Mouse (Mus musculus) embryonic facial prominence, embryonic 14.5 days (tissue): ENCODE data around the gene Gstm6. TPM values are rescaled to one million over a fixed set of nuclear protein-coding genes. Genes with fewer than 3 reads are reported as not detected.
"Not testable (repeated sequence)": the region's sequence is repeated elsewhere in the genome, so short reads cannot be mapped to it uniquely, and the experiment has no call there.

Source experiments
- ATAC-seq: fragments of 200-750 bp; cut with Nextera tagmentation; 2 replicates; pipeline ENCODE4 v1.8.0; 2017; ENCODE audit warnings: low read depth, moderate number of reproducible peaks, moderate TSS enrichment
- DNase-seq: peaks from one replicate; pipeline ENCODE4 v3.0.0-alpha.2; 2015; ENCODE audit warnings: low spot score
- H3K27ac ChIP-seq: fragments of 300-500 bp; sonication (generic); replicated peaks from 2 replicates; pipeline ENCODE4 v1.5.1; 2014; ENCODE audit warnings: low read depth, mild to moderate bottlenecking, low read length, moderate library complexity
- H3K27me3 ChIP-seq: fragments of 300-500 bp; sonication (generic); replicated peaks from 2 replicates; pipeline ENCODE4 v1.6.1; 2014; ENCODE audit warnings: low read length; ENCODE audit not compliant: control insufficient read depth, insufficient read depth
- H3K36me3 ChIP-seq: fragments of 300-500 bp; sonication (generic); 2 replicates; pipeline ENCODE4 v1.6.1; 2014; ENCODE audit warnings: low read length, mixed read lengths; ENCODE audit not compliant: control insufficient read depth, insufficient read depth
- H3K4me1 ChIP-seq: fragments of 300-500 bp; sonication (generic); 2 replicates; pipeline ENCODE4 v1.6.1; 2014; ENCODE audit warnings: antibody characterized with exemption, low read length; ENCODE audit not compliant: control insufficient read depth, insufficient read depth
- H3K4me2 ChIP-seq: fragments of 300-500 bp; sonication (generic); 2 replicates; pipeline ENCODE4 v1.6.1; 2014; ENCODE audit warnings: low read depth, mild to moderate bottlenecking, low read length, moderate library complexity, mixed read lengths
- H3K4me3 ChIP-seq: fragments of 300-500 bp; sonication (generic); 2 replicates; pipeline ENCODE4 v1.5.1; 2014; ENCODE audit warnings: low read depth, mild to moderate bottlenecking, low read length
- H3K9ac ChIP-seq: fragments of 300-500 bp; sonication (generic); 2 replicates; pipeline ENCODE4 v1.6.1; 2014; ENCODE audit warnings: low read depth, mild to moderate bottlenecking, low read length, moderate library complexity, mixed read lengths
- H3K9me3 ChIP-seq: fragments of 300-500 bp; sonication (generic); 2 replicates; pipeline ENCODE4 v1.6.1; 2016; ENCODE audit warnings: low read length; ENCODE audit not compliant: control insufficient read depth
- WGBS: fragments of 180-500 bp; shearing (Covaris S2); extraction: QIAGEN DNeasy Blood & Tissue Kit; methylation state at CpG from one replicate; pipeline ENCODE4 v1.1.7; 2014; 5-methylcytosine and 5-hydroxymethylcytosine counted together
- polyA plus RNA-seq: library from polyadenylated mRNA; unstranded; fragments of >200 nt; fragmentation: Nextera tagmentation; extraction: Ambion mirVana; gene quantifications from 2 replicates; pipeline ENCODE4 v1.2.1, GENCODE M21; 2014

The Gstm6 gene
- polyA plus RNA-seq, 1 experiment from 2014 or later: 7.5 TPM

- no peaks in the 10 kb centered on the region for H3K4me1 ChIP-seq
- no peak overlapping the region for H3K9ac ChIP-seq
- H3K4me2 ChIP-seq: no peak overlapping the region
- no peak overlapping the region for H3K27ac ChIP-seq
- ATAC-seq: 0 out of 2 replicates have a peak, but pooled peaks have one; percentile 39
- DNase-seq: no peak
- H3K27me3 ChIP-seq: no peaks in the 10 kb centered on the region
- H3K36me3 ChIP-seq: no peaks in the 10 kb centered on the region
- no peaks in the 10 kb centered on the region for H3K9me3 ChIP-seq
- WGBS: 74% methylated on average over 5 of the region's 5 CpGs
- H3K4me3 ChIP-seq: no peak overlapping the region
Measured at GRCm38 (mm10) chr3:107953906-107954305, 10.4 kb upstream of the Gstm6 start.

- Histone ChIP-seq H3K4me1 (no peaks in the 10 kb centered on the region), H3K4me2 (no peak overlapping the region), H3K27ac (no peak overlapping the region), H3K36me3 (no peaks in the 10 kb centered on the region), H3K4me3 (no peak overlapping the region), H3K9ac (no peak overlapping the region), H3K9me3 (no peaks in the 10 kb centered on the region), H3K27me3 (no peaks in the 10 kb centered on the region)
- peak; percentile 74 for ATAC-seq
- 30% methylated on average over 6 of the region's 6 CpGs for WGBS
- DNase-seq: peak; percentile 60
Measured at GRCm38 (mm10) chr3:107953328-107953755, 9.8 kb upstream of the Gstm6 start.

DNA sequence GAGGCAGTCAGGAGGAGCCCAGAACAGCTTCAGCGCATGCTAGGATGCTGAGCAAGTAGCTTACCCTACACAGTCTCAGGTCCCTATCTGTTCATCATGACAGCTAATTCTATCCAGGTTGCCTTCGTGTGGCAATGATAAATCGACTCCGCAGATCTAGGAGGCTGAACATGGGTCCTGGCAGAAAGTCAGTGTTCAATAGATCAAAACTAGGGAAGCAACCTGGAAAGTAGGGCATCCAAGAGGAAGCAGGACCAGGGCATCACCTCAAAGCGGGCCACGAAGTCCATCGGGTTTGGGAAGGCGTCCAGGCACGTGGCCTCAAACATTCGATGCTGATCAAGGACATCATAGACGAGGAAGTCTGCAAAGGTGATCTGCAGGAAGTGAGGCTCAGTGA, 7.0 kb upstream of the Gstm6 start:
- H3K27me3 ChIP-seq: no peaks in the 10 kb centered on the region
- H3K4me2 ChIP-seq: no peak overlapping the region
- H3K9ac ChIP-seq: no peak overlapping the region
- H3K4me1 ChIP-seq: no peaks in the 10 kb centered on the region
- no peak for DNase-seq
- WGBS: 85% methylated on average over 11 of the region's 11 CpGs
- H3K4me3 ChIP-seq: no peak overlapping the region
- H3K27ac ChIP-seq: no peak overlapping the region
- ATAC-seq: no peak
- no peaks in the 10 kb centered on the region for H3K36me3 ChIP-seq
- no peaks in the 10 kb centered on the region for H3K9me3 ChIP-seq

DNA sequence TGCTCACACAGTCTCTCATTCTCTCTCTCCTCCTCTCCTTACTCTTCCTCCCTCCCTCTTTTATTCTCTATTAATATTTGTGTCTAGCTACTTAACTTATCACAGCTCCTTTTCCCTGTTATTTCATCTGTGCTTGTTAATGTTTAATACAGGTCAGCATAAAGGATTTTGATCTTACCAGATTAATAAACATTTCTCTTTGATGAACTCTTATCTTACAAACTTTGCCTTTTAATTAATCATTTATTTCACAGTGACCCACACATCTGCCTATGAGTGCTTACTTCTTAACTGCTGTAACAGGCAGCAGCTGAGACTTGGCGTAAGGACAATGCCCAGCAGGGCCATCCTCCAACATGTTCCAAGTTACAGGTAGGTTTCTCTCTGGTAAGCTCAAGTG, 5.9 kb upstream of the Gstm6 start:
- H3K4me2 ChIP-seq, H3K36me3 ChIP-seq, H3K27me3 ChIP-seq, H3K9ac ChIP-seq, H3K9me3 ChIP-seq, DNase-seq, H3K4me1 ChIP-seq, H3K4me3 ChIP-seq, ATAC-seq, H3K27ac ChIP-seq: not testable (repeated sequence)
- 100% methylated on average over 1 of the region's 1 CpGs for WGBS

DNA sequence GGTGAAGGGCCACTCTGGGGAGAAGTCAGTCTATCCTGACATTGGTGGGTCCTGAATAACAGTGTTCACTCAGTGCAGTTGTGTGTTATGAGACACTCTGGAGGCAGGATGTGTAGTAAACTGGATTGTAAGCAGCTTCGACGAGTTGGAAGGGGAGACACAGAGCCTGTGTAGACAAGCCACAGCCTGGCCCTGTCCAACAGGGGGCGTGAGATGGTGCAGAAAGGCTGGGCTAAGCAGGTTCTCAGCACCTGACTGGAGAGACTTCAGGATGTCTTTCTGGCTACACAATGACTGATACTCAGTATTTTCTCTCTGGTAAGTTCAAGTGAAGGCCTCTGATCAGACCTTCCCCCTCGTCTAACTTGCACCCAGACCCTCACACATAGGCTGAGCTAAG, 2.2 kb upstream of the Gstm6 start:
- no peak overlapping the region for H3K27ac ChIP-seq
- WGBS: 47% methylated on average over 4 of the region's 4 CpGs
- ATAC-seq (no peak), DNase-seq (no peak)
- H3K4me1 ChIP-seq: no peaks in the 10 kb centered on the region
- H3K4me3 ChIP-seq: no peak overlapping the region
- H3K4me2 ChIP-seq: no peak overlapping the region
- no peaks in the 10 kb centered on the region for H3K9me3 ChIP-seq
- H3K36me3 ChIP-seq: no peaks in the 10 kb centered on the region
- H3K9ac ChIP-seq: no peak overlapping the region
- H3K27me3 ChIP-seq: no peaks in the 10 kb centered on the region

GRCm38 (mm10) chr3:107941261-107941660, 2.3 kb downstream of the Gstm6 start:
- Histone ChIP-seq H3K4me1 (no peaks in the 10 kb centered on the region), H3K27me3 (no peaks in the 10 kb centered on the region), H3K9me3 (no peaks in the 10 kb centered on the region), H3K4me2 (no peak overlapping the region), H3K36me3 (no peaks in the 10 kb centered on the region), H3K9ac (no peak overlapping the region), H3K4me3 (no peak overlapping the region), H3K27ac (no peak overlapping the region)
- no peak for DNase-seq
- 64% methylated on average over 4 of the region's 4 CpGs for WGBS
- ATAC-seq: no peak

- Histone ChIP-seq H3K4me2 (no peak overlapping the region), H3K9ac (no peak overlapping the region), H3K27ac (no peak overlapping the region), H3K4me3 (no peak overlapping the region), H3K4me1 (no peaks in the 10 kb centered on the region), H3K27me3 (no peaks in the 10 kb centered on the region), H3K9me3 (no peaks in the 10 kb centered on the region), H3K36me3 (no peaks in the 10 kb centered on the region)
- DNase-seq: no peak
- WGBS: 70% methylated on average over 7 of the region's 7 CpGs
- no peak for ATAC-seq
Measured at GRCm38 (mm10) chr3:107940524-107940923, 3.0 kb downstream of the Gstm6 start.

- Histone ChIP-seq H3K4me2 (no peak overlapping the region), H3K36me3 (no peaks in the 10 kb centered on the region), H3K9me3 (no peaks in the 10 kb centered on the region), H3K27ac (no peak overlapping the region), H3K27me3 (no peaks in the 10 kb centered on the region), H3K4me3 (no peak overlapping the region), H3K4me1 (no peaks in the 10 kb centered on the region), H3K9ac (no peak overlapping the region)
- ATAC-seq (no peak), DNase-seq (no peak)
- 73% methylated on average over 4 of the region's 4 CpGs for WGBS
Measured at GRCm38 (mm10) chr3:107939830-107940229, 3.7 kb downstream of the Gstm6 start.

GRCm38 (mm10) chr3:107939403-107939802, 4.1 kb downstream of the Gstm6 start:
- ATAC-seq (peak; percentile 31; the same call in 1 of the 2 replicates), DNase-seq (peak; percentile 56)
- H3K27ac ChIP-seq: no peak overlapping the region
- WGBS: 47% methylated on average over 3 of the region's 3 CpGs
- no peaks in the 10 kb centered on the region for H3K4me1 ChIP-seq
- H3K27me3 ChIP-seq: no peaks in the 10 kb centered on the region
- H3K9ac ChIP-seq: no peak overlapping the region
- no peak overlapping the region for H3K4me3 ChIP-seq
- H3K36me3 ChIP-seq: no peaks in the 10 kb centered on the region
- no peaks in the 10 kb centered on the region for H3K9me3 ChIP-seq
- H3K4me2 ChIP-seq: no peak overlapping the region
